In genomic region chr1:168327405-168328235, GRCm38 (mm10) we compare ENCODE assay signal across 14 mouse cellular contexts.
DNase-seq lines count a peak whose midpoint lies in the region; ATAC-seq lines count a peak whose summit lies in the region.
"Had no signal": no experiment of that assay in that cellular context is flagged by ENCODE, and none has a peak within 500 bp of the region (broad histone marks: within the 10 kb centered on the region; RNA-seq: fewer than 3 reads in every experiment).

No protein-coding gene starts in this region.

- H3K9ac ChIP-seq in forebrain, embryonic 12.5 days: 0 out of 2 replicates have a peak overlapping the region, but pooled peaks have one; percentile 5
- no peak overlapping the region for H3K9ac ChIP-seq in hindbrain, embryonic 14.5 days
- no peak overlapping the region for H3K9ac ChIP-seq in neural tube, embryonic 12.5 days
- H3K9ac ChIP-seq: lung, embryonic 15.5 days had no signal

- H3K9me3 ChIP-seq in forebrain, embryonic 12.5 days: no peaks in the 10 kb centered on the region
- no peaks in the 10 kb centered on the region for H3K9me3 ChIP-seq in hindbrain, embryonic 14.5 days (ENCODE audit: control insufficient read depth, low read length)
- H3K9me3 ChIP-seq in neural tube, embryonic 12.5 days: no peaks in the 10 kb centered on the region
- H3K9me3 ChIP-seq: lung, embryonic 15.5 days had no signal

- intact Hi-C loops in left cerebral cortex, postnatal 4 days (cut with DNase I): no loop called here

- no peak overlapping the region for H3K4me3 ChIP-seq in forebrain, embryonic 12.5 days (replicated peaks)
- H3K4me3 ChIP-seq in hindbrain, embryonic 14.5 days (replicated peaks; ENCODE audit: low read length): no peak overlapping the region
- no peak overlapping the region for H3K4me3 ChIP-seq in neural tube, embryonic 12.5 days
- H3K4me3 ChIP-seq: lung, embryonic 15.5 days had no signal

- WGBS in forebrain, embryonic 12.5 days: 34% methylated on average over 18 of the region's 18 CpGs
- WGBS in hindbrain, embryonic 14.5 days: 33% methylated on average over 18 of the region's 18 CpGs
- 47% methylated on average over 18 of the region's 18 CpGs for WGBS in neural tube, embryonic 12.5 days

- peaks cover 89% of the 10 kb centered on the region for H3K4me1 ChIP-seq in forebrain, embryonic 12.5 days
- H3K4me1 ChIP-seq in hindbrain, embryonic 14.5 days (replicated peaks; ENCODE audit: control insufficient read depth, insufficient read depth, low read length): peaks cover 72% of the 10 kb centered on the region
- H3K4me1 ChIP-seq in neural tube, embryonic 12.5 days: peaks cover 74% of the 10 kb centered on the region

- peak overlapping the region; percentile 19; the same call in 1 of the 2 replicates for H3K4me2 ChIP-seq in forebrain, embryonic 12.5 days
- 0 out of 2 replicates have a peak overlapping the region, but pooled peaks have one; percentile 4 for H3K4me2 ChIP-seq in hindbrain, embryonic 14.5 days (replicated peaks)
- H3K4me2 ChIP-seq in neural tube, embryonic 12.5 days (replicated peaks): 0 out of 2 replicates have a peak overlapping the region, but pooled peaks have one; percentile 9
- H3K4me2 ChIP-seq: lung, embryonic 15.5 days had no signal

- peak; percentile 17 for DNase-seq in left cerebral cortex, postnatal 4 days
- no peak for DNase-seq in left cerebral cortex, adult 18-20 months (ENCODE audit: low spot score in 2 of 2)
- DNase-seq in hindbrain, embryonic 14.5 days (ENCODE audit: low spot score): peak; percentile 64
- no peak for DNase-seq in gastrocnemius, adult 8-10 months (ENCODE audit: low spot score in 2 of 2)
- no peak for DNase-seq in embryo, embryonic 10.5 days (ENCODE audit: low spot score)
- DNase-seq in c-Kit-positive CD71-positive TER-119-positive erythroid progenitor cells, embryonic 14.5 days (ENCODE audit: low spot score): no peak
- DNase-seq: cerebellum, adult 2 months; kidney, adult 9 months; liver; thymus, postnatal 14 days had no signal

- peak; percentile 75 for ATAC-seq in forebrain, embryonic 12.5 days (ENCODE audit: low FRiP score)
- ATAC-seq in hindbrain, embryonic 14.5 days (ENCODE audit: low FRiP score): peak; percentile 59
- ATAC-seq in neural tube, embryonic 12.5 days (ENCODE audit: low FRiP score, low read depth): peak; percentile 31

- peak overlapping the region; percentile 70 for H3K27ac ChIP-seq in forebrain, embryonic 12.5 days
- peak overlapping the region; percentile 54 for H3K27ac ChIP-seq in hindbrain, embryonic 14.5 days
- H3K27ac ChIP-seq in neural tube, embryonic 12.5 days: no peak overlapping the region
- H3K27ac ChIP-seq: lung, embryonic 15.5 days; stomach, postnatal 0 days had no signal

- H3K36me3 ChIP-seq in forebrain, embryonic 12.5 days (replicated peaks): no peaks in the 10 kb centered on the region
- H3K36me3 ChIP-seq in hindbrain, embryonic 14.5 days (replicated peaks; ENCODE audit: control insufficient read depth, insufficient read depth): no peaks in the 10 kb centered on the region
- no peaks in the 10 kb centered on the region for H3K36me3 ChIP-seq in neural tube, embryonic 12.5 days
- H3K36me3 ChIP-seq: lung, embryonic 15.5 days had no signal

- H3K27me3 ChIP-seq in forebrain, embryonic 12.5 days: no peaks in the 10 kb centered on the region
- H3K27me3 ChIP-seq in hindbrain, embryonic 14.5 days (ENCODE audit: control insufficient read depth, insufficient read depth, low read length): no peaks in the 10 kb centered on the region
- H3K27me3 ChIP-seq in neural tube, embryonic 12.5 days (replicated peaks): no peaks in the 10 kb centered on the region
- H3K27me3 ChIP-seq: lung, embryonic 15.5 days had no signal

Comparison
In these comparisons a context has a peak if more than half of its experiments do, and no peak if none do; other contexts are left out.
1. DNase-seq: peak in left cerebral cortex, postnatal 4 days (single experiment) and hindbrain, embryonic 14.5 days (single experiment); none in left cerebral cortex, adult 18-20 months (0 of 2), gastrocnemius, adult 8-10 months (0 of 2), embryo, embryonic 10.5 days (single experiment) and c-Kit-positive CD71-positive TER-119-positive erythroid progenitor cells, embryonic 14.5 days (single experiment).
2. Peak in every context shown above with its lines, with median percentiles within 50 percentile points of each other: ATAC-seq and H3K4me2 ChIP-seq.